Mouse (Mus musculus) kidney, adult 2 months (tissue): ENCODE results near the gene Enc1.

Experiments used
- CTCF ChIP-seq: fragments of 200-500 bp; conservative IDR thresholded peaks from 2 replicates; pipeline ENCODE4 v1.5.1; 2011; ENCODE audit warnings: low read depth, mild to moderate bottlenecking, control low read depth, low read length, moderate library complexity, mixed read lengths; ENCODE audit not compliant: insufficient read depth, insufficient read length
- POLR2A ChIP-seq: fragments of 200-500 bp; IDR thresholded peaks from one replicate; pipeline ENCODE4 v1.6.1; 2011; ENCODE audit warnings: low read depth, low read length, control low read depth

- TF ChIP-seq CTCF (no peak), POLR2A (no peak)
These were observed 50.4 kb downstream of the Enc1 start for GRCm38 (mm10) chr13:97291354-97291753.
